Comparison of ENCODE assay signal across 9 mouse cellular contexts in genomic region chr8:106432954-106433570, GRCm38 (mm10). TPM values are rescaled to one million over a fixed set of nuclear protein-coding genes. Genes with fewer than 3 reads are reported as not detected.
DNase-seq lines count a peak whose midpoint lies in the region; ATAC-seq and TF ChIP-seq lines count a peak whose summit lies in the region.
"Had no signal": no experiment of that assay in that cellular context is flagged by ENCODE, and none has a peak within 500 bp of the region (broad histone marks: within the 10 kb centered on the region; RNA-seq: fewer than 3 reads in every experiment).

No protein-coding gene starts in this region.

- H3K4me3 ChIP-seq in forebrain, embryonic 10.5 days: peak overlapping the region; percentile 45
- peak overlapping the region; percentile 49 for H3K4me3 ChIP-seq in heart, embryonic 15.5 days
- no peak overlapping the region for H3K4me3 ChIP-seq in liver, embryonic 14.5 days (ENCODE audit: insufficient read depth in 1 of 2, low read depth in 2 of 2, low read length in 2 of 2)
- H3K4me3 ChIP-seq in neural tube, embryonic 12.5 days: peak overlapping the region; percentile 21
- peak overlapping the region; percentile 31 for H3K4me3 ChIP-seq in stomach, postnatal 0 days (ENCODE audit: low read depth, low read length)
- H3K4me3 ChIP-seq: erythroblast, embryonic 14.5 days had no signal

- peaks cover 8% of the 10 kb centered on the region for H3K36me3 ChIP-seq in forebrain, embryonic 10.5 days (replicated peaks)
- H3K36me3 ChIP-seq in heart, embryonic 15.5 days: 0 out of 2 replicates have a peak, but pooled peaks cover under 1% of the 10 kb centered on the region
- H3K36me3 ChIP-seq in liver, embryonic 14.5 days (replicated peaks; ENCODE audit: control insufficient read depth, insufficient read depth, low read depth): no peaks in the 10 kb centered on the region
- peaks cover 2% of the 10 kb centered on the region; the same call in 1 of the 2 replicates for H3K36me3 ChIP-seq in neural tube, embryonic 12.5 days
- H3K36me3 ChIP-seq in stomach, postnatal 0 days (ENCODE audit: control insufficient read depth, insufficient read depth, low read length): no peaks in the 10 kb centered on the region

- TF ChIP-seq EP300 in liver, embryonic 14.5 days (IDR thresholded peaks at IDR 0.05; ENCODE audit: low read depth): no peak
- no peak for TF ChIP-seq EP300 in stomach, postnatal 0 days (optimal IDR thresholded peaks at IDR 0.05)

- DNase-seq in CD4-positive, CD25-positive, alpha-beta regulatory T cell, adult 2 months (ENCODE audit: low read depth, low spot score): peak; percentile 84
- peak; percentile 34 for DNase-seq in c-Kit-negative CD71-positive TER-119-positive erythroid progenitor cells, embryonic 14.5 days (ENCODE audit: low read depth, low spot score)
- peak; percentile 84 for DNase-seq in forebrain, embryonic 10.5 days (ENCODE audit: extremely low spot score, low spot score)
- peak; percentile 85 to 92 for DNase-seq in kidney, postnatal 25 days
- DNase-seq in liver, embryonic 14.5 days (ENCODE audit: low read depth in 3 of 3, low spot score in 3 of 3): peak; percentile 26 to 48 (median 27)
- peak; percentile 89 for DNase-seq in stomach, postnatal 0 days (ENCODE audit: low spot score)

- WGBS in forebrain, embryonic 10.5 days: 11% methylated on average over 20 of the region's 20 CpGs
- 9% methylated on average over 20 of the region's 20 CpGs for WGBS in heart, embryonic 15.5 days
- WGBS in liver, embryonic 14.5 days (ENCODE audit: insufficient replicate concordance): 8% methylated on average over 20 of the region's 20 CpGs
- 11% methylated on average over 20 of the region's 20 CpGs for WGBS in neural tube, embryonic 12.5 days
- 8% methylated on average over 20 of the region's 20 CpGs for WGBS in stomach, postnatal 0 days

- TF ChIP-seq CTCF in liver, embryonic 14.5 days (IDR thresholded peaks at IDR 0.05; ENCODE audit: low read depth): peak; percentile 96
- TF ChIP-seq CTCF in stomach, postnatal 0 days (IDR thresholded peaks at IDR 0.05; ENCODE audit: low read depth): peak; percentile 99

- H3K27me3 ChIP-seq in forebrain, embryonic 10.5 days (ENCODE audit: poor library complexity, severe bottlenecking): peaks cover 26% of the 10 kb centered on the region
- H3K27me3 ChIP-seq in heart, embryonic 15.5 days: peaks cover 17% of the 10 kb centered on the region; the same call in 1 of the 2 replicates
- no peaks in the 10 kb centered on the region for H3K27me3 ChIP-seq in liver, embryonic 14.5 days (ENCODE audit: control insufficient read depth, insufficient read depth, low read length)
- H3K27me3 ChIP-seq in neural tube, embryonic 12.5 days (replicated peaks): 0 out of 2 replicates have a peak, but pooled peaks cover 4% of the 10 kb centered on the region
- H3K27me3 ChIP-seq in stomach, postnatal 0 days (ENCODE audit: control insufficient read depth, insufficient read depth, low read length): no peaks in the 10 kb centered on the region

- H3K9ac ChIP-seq in heart, embryonic 15.5 days: 0 out of 2 replicates have a peak overlapping the region, but pooled peaks have one; percentile 28
- H3K9ac ChIP-seq in liver, embryonic 14.5 days (replicated peaks): no peak overlapping the region
- H3K9ac ChIP-seq in neural tube, embryonic 12.5 days: no peak overlapping the region
- no peak overlapping the region for H3K9ac ChIP-seq in stomach, postnatal 0 days (ENCODE audit: low read length)

- ATAC-seq in heart, embryonic 15.5 days (replicated peaks; ENCODE audit: insufficient number of reproducible peaks, insufficient read depth, low FRiP score, low read depth): 0 out of 2 replicates have a peak, but pooled peaks have one; percentile 50
- ATAC-seq in liver, embryonic 14.5 days (ENCODE audit: insufficient read depth): no peak
- no peak for ATAC-seq in neural tube, embryonic 12.5 days (ENCODE audit: low FRiP score, low read depth)
- ATAC-seq in stomach, postnatal 0 days (ENCODE audit: low FRiP score, low TSS enrichment): peak; percentile 50; the same call in 1 of the 2 replicates

- H3K27ac ChIP-seq in forebrain, embryonic 10.5 days: peak overlapping the region; percentile 25; the same call in 1 of the 2 replicates
- H3K27ac ChIP-seq in heart, embryonic 15.5 days: no peak overlapping the region
- H3K27ac ChIP-seq in liver, embryonic 14.5 days: no peak overlapping the region
- H3K27ac ChIP-seq in neural tube, embryonic 12.5 days: no peak overlapping the region
- H3K27ac ChIP-seq in stomach, postnatal 0 days (replicated peaks): no peak overlapping the region

- H3K4me1 ChIP-seq in forebrain, embryonic 10.5 days: peaks cover 4% of the 10 kb centered on the region; the same call in 1 of the 2 replicates
- H3K4me1 ChIP-seq in heart, embryonic 15.5 days (replicated peaks): no peaks in the 10 kb centered on the region
- H3K4me1 ChIP-seq in liver, embryonic 14.5 days (replicated peaks; ENCODE audit: control insufficient read depth in 2 of 2, insufficient read depth in 2 of 2, low read length in 1 of 2): no peaks in the 10 kb centered on the region
- no peaks in the 10 kb centered on the region for H3K4me1 ChIP-seq in neural tube, embryonic 12.5 days
- H3K4me1 ChIP-seq in stomach, postnatal 0 days (replicated peaks; ENCODE audit: control insufficient read depth, insufficient read depth): no peaks in the 10 kb centered on the region

- peak overlapping the region; percentile 61 for H3K4me2 ChIP-seq in heart, embryonic 15.5 days
- H3K4me2 ChIP-seq in liver, embryonic 14.5 days (ENCODE audit: low read depth): peak overlapping the region; percentile 29; the same call in 1 of the 2 replicates
- H3K4me2 ChIP-seq in neural tube, embryonic 12.5 days (replicated peaks): peak overlapping the region; percentile 50
- peak overlapping the region; percentile 47 for H3K4me2 ChIP-seq in stomach, postnatal 0 days (replicated peaks; ENCODE audit: low read depth)

- peaks cover 1% of the 10 kb centered on the region for H3K9me3 ChIP-seq in forebrain, embryonic 10.5 days
- no peaks in the 10 kb centered on the region for H3K9me3 ChIP-seq in heart, embryonic 15.5 days (replicated peaks)
- no peaks in the 10 kb centered on the region for H3K9me3 ChIP-seq in liver, embryonic 14.5 days (ENCODE audit: control insufficient read depth, low read length)
- H3K9me3 ChIP-seq in neural tube, embryonic 12.5 days: peaks cover 2% of the 10 kb centered on the region
- no peaks in the 10 kb centered on the region for H3K9me3 ChIP-seq in stomach, postnatal 0 days (ENCODE audit: control insufficient read depth, low read length)

RNA-seq across cellular contexts. Expression of gene Zfp90, which starts 17.9 kb away (rescaled TPM):
- 22.3 and 24.5 TPM in 2 replicates for polyA plus RNA-seq in forebrain, embryonic 10.5 days (2016; fragmentation: Nextera tagmentation; extraction: Ambion mirVana)
- polyA plus RNA-seq in heart, embryonic 15.5 days (2015; fragmentation: Nextera tagmentation; extraction: Ambion mirVana): 12.7 and 15.5 TPM in 2 replicates
- polyA plus RNA-seq in liver, embryonic 14.5 days (2012; rRNA removed): 1.2 and 1.9 TPM in 2 replicates
- polyA plus RNA-seq in liver, embryonic 14.5 days (2014; fragmentation: Nextera tagmentation; extraction: Ambion mirVana): 1.9 and 2.4 TPM in 2 replicates
- 32.3 and 32.7 TPM in 2 replicates for polyA plus RNA-seq in neural tube, embryonic 12.5 days (2016; fragmentation: Nextera tagmentation; extraction: Ambion mirVana)
- 8.6 and 8.8 TPM in 2 replicates for polyA plus RNA-seq in stomach, postnatal 0 days (2015; fragmentation: Nextera tagmentation; extraction: Ambion mirVana)

Comparison
In these comparisons a context has a peak if more than half of its experiments do, and no peak if none do; other contexts are left out.
1. DNase-seq: peak in every context shown above with its lines; median percentile 89 in stomach, postnatal 0 days; 88 in kidney, postnatal 25 days; 84 in CD4-positive, CD25-positive, alpha-beta regulatory T cell, adult 2 months; 84 in forebrain, embryonic 10.5 days; 34 in c-Kit-negative CD71-positive TER-119-positive erythroid progenitor cells, embryonic 14.5 days; 27 in liver, embryonic 14.5 days.
2. H3K4me3 ChIP-seq: peak in forebrain, embryonic 10.5 days (single experiment), heart, embryonic 15.5 days (single experiment), neural tube, embryonic 12.5 days (single experiment) and stomach, postnatal 0 days (single experiment); none in liver, embryonic 14.5 days (0 of 2).
3. ATAC-seq: peak in heart, embryonic 15.5 days (single experiment) and stomach, postnatal 0 days (single experiment); none in liver, embryonic 14.5 days (single experiment) and neural tube, embryonic 12.5 days (single experiment).
4. Peak in every context shown above with its lines, with median percentiles within 50 percentile points of each other: H3K4me2 ChIP-seq.